8 mouse cellular contexts compared by ENCODE assay signal in genomic region chr3:88297321-88297851, GRCm38 (mm10). TPM values are rescaled to one million over a fixed set of nuclear protein-coding genes. Genes with fewer than 3 reads are reported as not detected.
A peak's percentile ranks its signal among the peaks of the same experiment; 100 is the strongest.
DNase-seq lines count a peak whose midpoint lies in the region; ATAC-seq and TF ChIP-seq lines count a peak whose summit lies in the region.

No protein-coding gene starts in this region.

- H3K9ac ChIP-seq in forebrain, embryonic 16.5 days (replicated peaks; ENCODE audit: low read depth, low read length), result peak overlapping the region; percentile 66
- H3K9ac ChIP-seq in limb, embryonic 11.5 days (ENCODE audit: low read length), result peak overlapping the region; percentile 74

- peaks cover 44% of the 10 kb centered on the region for H3K79me2 ChIP-seq in myocyte (ENCODE audit: control insufficient read depth, insufficient read depth)

- no peaks in the 10 kb centered on the region; the same call in 1 of the 2 replicates for H3K4me1 ChIP-seq in cerebellum, adult 2 months (ENCODE audit: control insufficient read depth, insufficient read depth, low read length)
- H3K4me1 ChIP-seq in forebrain, embryonic 16.5 days (replicated peaks; ENCODE audit: control insufficient read depth, insufficient read depth, low read length), result peaks cover 15% of the 10 kb centered on the region
- peaks cover 7% of the 10 kb centered on the region; the same call in 1 of the 2 replicates for H3K4me1 ChIP-seq in limb, embryonic 11.5 days (ENCODE audit: control insufficient read depth, insufficient read depth, low read length)

- H3K36me3 ChIP-seq in forebrain, embryonic 16.5 days (ENCODE audit: control insufficient read depth, insufficient read depth), result peaks cover 22% of the 10 kb centered on the region
- peaks cover 15% of the 10 kb centered on the region; the same call in 1 of the 2 replicates for H3K36me3 ChIP-seq in limb, embryonic 11.5 days (ENCODE audit: control insufficient read depth, insufficient read depth, low read length)
- H3K36me3 ChIP-seq in myocyte (ENCODE audit: control insufficient read depth, insufficient read depth), result peaks cover 34% of the 10 kb centered on the region

- no peaks in the 10 kb centered on the region for H3K27me3 ChIP-seq in cerebellum, adult 2 months (ENCODE audit: control insufficient read depth, insufficient read depth, low read length)
- H3K27me3 ChIP-seq in forebrain, embryonic 16.5 days (replicated peaks; ENCODE audit: control insufficient read depth, insufficient read depth, low read length), result no peaks in the 10 kb centered on the region
- H3K27me3 ChIP-seq in limb, embryonic 11.5 days (ENCODE audit: control insufficient read depth, insufficient read depth, low read length), result no peaks in the 10 kb centered on the region
- H3K27me3 ChIP-seq in myocyte (ENCODE audit: control insufficient read depth, insufficient read depth, insufficient read length), result no peaks in the 10 kb centered on the region

- no peaks in the 10 kb centered on the region for H3K9me3 ChIP-seq in forebrain, embryonic 16.5 days (ENCODE audit: control insufficient read depth, low read length)
- no peaks in the 10 kb centered on the region for H3K9me3 ChIP-seq in limb, embryonic 11.5 days (ENCODE audit: control insufficient read depth, low read length)

- peak overlapping the region; percentile 29 for H3ac ChIP-seq in myocyte (ENCODE audit: control insufficient read depth, insufficient read length)

- ATAC-seq in forebrain, embryonic 16.5 days, result no peak
- ATAC-seq in limb, embryonic 11.5 days (ENCODE audit: insufficient number of reproducible peaks, low FRiP score, low TSS enrichment, low read depth), result no peak

- peak overlapping the region; percentile 92 for H3K4me3 ChIP-seq in cerebellum, adult 2 months (replicated peaks; ENCODE audit: insufficient read depth, low read depth, low read length)
- peak overlapping the region; percentile 57 for H3K4me3 ChIP-seq in forebrain, embryonic 16.5 days (replicated peaks; ENCODE audit: low read length)
- H3K4me3 ChIP-seq in limb, embryonic 11.5 days (ENCODE audit: low read depth, low read length), result peak overlapping the region; percentile 66
- H3K4me3 ChIP-seq in myocyte, result peak overlapping the region; percentile 78

- no peak for TF ChIP-seq POLR2A in cerebellum, adult 2 months (IDR thresholded peaks at IDR 0.05; ENCODE audit: borderline replicate concordance, insufficient read depth, low read length)
- TF ChIP-seq POLR2A in myocyte (IDR thresholded peaks at IDR 0.05; ENCODE audit: insufficient read length, low read depth), result no peak

- no peak for TF ChIP-seq CTCF in cerebellum, adult 2 months (IDR thresholded peaks at IDR 0.05; ENCODE audit: borderline replicate concordance, insufficient read depth, low read depth, low read length)

- peak overlapping the region; percentile 70 for H3K27ac ChIP-seq in cerebellum, adult 2 months (ENCODE audit: insufficient read depth, low read length)
- H3K27ac ChIP-seq in forebrain, embryonic 16.5 days (ENCODE audit: low read length), result peak overlapping the region; percentile 89
- peak overlapping the region; percentile 76 for H3K27ac ChIP-seq in limb, embryonic 11.5 days (replicated peaks; ENCODE audit: low read depth, low read length)

- DNase-seq in cerebellum, adult 2 months, result no peak
- DNase-seq in cerebellum, postnatal 36 days, result no peak
- DNase-seq in right cerebral cortex, adult 18-20 months, result peak; percentile 46
- no peak for DNase-seq in right cerebral cortex, postnatal 4 days
- no peak for DNase-seq in limb, embryonic 11.5 days (ENCODE audit: low spot score)
- no peak for DNase-seq in cerebellum, adult 9-11 months

- WGBS in cerebellum, adult 2 months, result under 1% methylated on average over 30 of the region's 30 CpGs
- 0% methylated on average over 30 of the region's 30 CpGs for WGBS in forebrain, embryonic 16.5 days
- WGBS in limb, embryonic 11.5 days, result under 1% methylated on average over 30 of the region's 30 CpGs

- H3K4me2 ChIP-seq in forebrain, embryonic 16.5 days (ENCODE audit: low read length), result peak overlapping the region; percentile 72
- H3K4me2 ChIP-seq in limb, embryonic 11.5 days (ENCODE audit: low read depth, severe bottlenecking), result peak overlapping the region; percentile 72
- H3K4me2 ChIP-seq in myocyte (ENCODE audit: low read depth), result peak overlapping the region; percentile 90

TF ChIP-seq in myocyte, 11 proteins besides CTCF, POLR2A, EP300 and RAD21:
- TF ChIP-seq SRF (IDR thresholded peaks at IDR 0.05; ENCODE audit: control insufficient read depth, insufficient read length, low read depth) (no peak), USF1 (IDR thresholded peaks at IDR 0.05; ENCODE audit: low read depth) (no peak), MYOD1 (IDR thresholded peaks at IDR 0.05; ENCODE audit: control insufficient read depth in 1 of 3, insufficient read length in 2 of 3, low read depth in 2 of 3) (no peak), REST (IDR thresholded peaks at IDR 0.05; ENCODE audit: insufficient read depth, insufficient read length) (no peak), TCF3 (IDR thresholded peaks at IDR 0.05; ENCODE audit: insufficient read length, low read depth) (no peak), TCF12 (IDR thresholded peaks at IDR 0.05; ENCODE audit: insufficient read depth, poor library complexity, severe bottlenecking) (no peak), MAX (IDR thresholded peaks at IDR 0.05; ENCODE audit: low read depth) (no peak), POLR2AphosphoS2 (IDR thresholded peaks at IDR 0.05; ENCODE audit: insufficient read length, low read depth) (no peak), MYOG (IDR thresholded peaks at IDR 0.05; ENCODE audit: control insufficient read depth in 1 of 3, insufficient read depth in 1 of 3, insufficient read length in 2 of 3, low read depth in 2 of 3) (no peak), E2F4 (IDR thresholded peaks at IDR 0.05; ENCODE audit: insufficient read depth) (no peak), CEBPB (IDR thresholded peaks at IDR 0.05; ENCODE audit: insufficient read depth, poor library complexity, severe bottlenecking) (no peak)

RNA-seq across cellular contexts. Expression of gene Cct3, which starts 0.5 kb away (rescaled TPM):
- 189 and 197 TPM in 2 replicates for polyA plus RNA-seq in cerebellum, adult 2 months (2012; rRNA removed)
- 517 and 522 TPM in 2 replicates for polyA plus RNA-seq in forebrain, embryonic 16.5 days (2015; fragmentation: Nextera tagmentation; extraction: Ambion mirVana)
- 764 and 785 TPM in 2 replicates for polyA plus RNA-seq in limb, embryonic 11.5 days (2014; fragmentation: Nextera tagmentation; extraction: Ambion mirVana)
- polyA plus RNA-seq in myocyte (2012; fragmentation: generic; extraction: Trizol), result 409 TPM

RNA-seq across cellular contexts. Expression of gene Tsacc, which starts 0.6 kb away (rescaled TPM):
- 4.0 and 4.2 TPM in 2 replicates for polyA plus RNA-seq in cerebellum, adult 2 months (2012; rRNA removed)
- 8.5 and 10.4 TPM in 2 replicates for polyA plus RNA-seq in forebrain, embryonic 16.5 days (2015; fragmentation: Nextera tagmentation; extraction: Ambion mirVana)
- 11.9 TPM in 2 replicates for polyA plus RNA-seq in limb, embryonic 11.5 days (2014; fragmentation: Nextera tagmentation; extraction: Ambion mirVana)
- polyA plus RNA-seq in myocyte (2012; fragmentation: generic; extraction: Trizol), result 2.7 TPM

RNA-seq across cellular contexts. Expression of gene Gm38392, which starts 10.4 kb away (rescaled TPM):
- 0.10 TPM in 1 of 2 replicates, not detected in the other for polyA plus RNA-seq in cerebellum, adult 2 months (2012; rRNA removed)
- polyA plus RNA-seq in forebrain, embryonic 16.5 days (2015; fragmentation: Nextera tagmentation; extraction: Ambion mirVana), result 0.18 and 0.27 TPM in 2 replicates
- polyA plus RNA-seq in limb, embryonic 11.5 days (2014; fragmentation: Nextera tagmentation; extraction: Ambion mirVana), result 0.37 and 0.59 TPM in 2 replicates
- polyA plus RNA-seq in myocyte (2012; fragmentation: generic; extraction: Trizol), result 0.06 TPM

RNA-seq across cellular contexts. Expression of gene Glmp, which starts 27.4 kb away (rescaled TPM):
- polyA plus RNA-seq in cerebellum, adult 2 months (2012; rRNA removed), result 109 and 110 TPM in 2 replicates
- 93.0 and 94.4 TPM in 2 replicates for polyA plus RNA-seq in forebrain, embryonic 16.5 days (2015; fragmentation: Nextera tagmentation; extraction: Ambion mirVana)
- 90.5 and 100 TPM in 2 replicates for polyA plus RNA-seq in limb, embryonic 11.5 days (2014; fragmentation: Nextera tagmentation; extraction: Ambion mirVana)
- polyA plus RNA-seq in myocyte (2012; fragmentation: generic; extraction: Trizol), result 171 TPM

RNA-seq across cellular contexts. Expression of gene Tmem79, which starts 38.6 kb away (rescaled TPM):
- polyA plus RNA-seq in cerebellum, adult 2 months (2012; rRNA removed), result 0.81 and 1.3 TPM in 2 replicates
- 1.4 TPM in 2 replicates for polyA plus RNA-seq in forebrain, embryonic 16.5 days (2015; fragmentation: Nextera tagmentation; extraction: Ambion mirVana)
- polyA plus RNA-seq in limb, embryonic 11.5 days (2014; fragmentation: Nextera tagmentation; extraction: Ambion mirVana), result 1.8 and 3.3 TPM in 2 replicates
- 2.3 TPM for polyA plus RNA-seq in myocyte (2012; fragmentation: generic; extraction: Trizol)
